Comparison of ENCODE assay signal across 8 mouse cellular contexts in genomic region chr11:95402658-95403101, GRCm38 (mm10). TPM values are rescaled to one million over a fixed set of nuclear protein-coding genes. Genes with fewer than 3 reads are reported as not detected.
DNase-seq lines count a peak whose midpoint lies in the region; ATAC-seq lines count a peak whose summit lies in the region.
"Had no signal": no experiment of that assay in that cellular context is flagged by ENCODE, and none has a peak within 500 bp of the region (broad histone marks: within the 10 kb centered on the region; RNA-seq: fewer than 3 reads in every experiment).

No protein-coding gene starts in this region.

- no peak overlapping the region for H3K4me2 ChIP-seq in kidney, embryonic 14.5 days (replicated peaks; ENCODE audit: low read depth, low read length)
- H3K4me2 ChIP-seq in midbrain, embryonic 16.5 days (ENCODE audit: low read length) = no peak overlapping the region
- H3K4me2 ChIP-seq: hindbrain, embryonic 14.5 days had no signal

- intact Hi-C loops in heart, postnatal 36 days (cut with DNase I) = no loop called here

- H3K4me3 ChIP-seq in kidney, embryonic 14.5 days (ENCODE audit: low read length) = no peak overlapping the region
- H3K4me3 ChIP-seq in midbrain, embryonic 16.5 days (ENCODE audit: low read depth, low read length) = no peak overlapping the region

- H3K27ac ChIP-seq in kidney, embryonic 14.5 days (ENCODE audit: low read depth, low read length) = 0 out of 2 replicates have a peak overlapping the region, but pooled peaks have one; percentile 30
- H3K27ac ChIP-seq in midbrain, embryonic 16.5 days (ENCODE audit: low read length) = no peak overlapping the region
- H3K27ac ChIP-seq: hindbrain, embryonic 14.5 days had no signal

- 12% methylated on average over 8 of the region's 8 CpGs for WGBS in kidney, embryonic 14.5 days
- 32% methylated on average over 8 of the region's 8 CpGs for WGBS in midbrain, embryonic 16.5 days

- H3K27me3 ChIP-seq in kidney, embryonic 14.5 days (ENCODE audit: control insufficient read depth, insufficient read depth, low read length) = no peaks in the 10 kb centered on the region
- H3K27me3 ChIP-seq in midbrain, embryonic 16.5 days (ENCODE audit: control insufficient read depth, insufficient read depth, low read depth, low read length) = no peaks in the 10 kb centered on the region; the same call in 1 of the 2 replicates

- DNase-seq in kidney, postnatal 14 days = no peak
- peak; percentile 68 for DNase-seq in NIH3T3 (ENCODE audit: low read depth)
- peak; percentile 50 to 62 for DNase-seq in cerebellum, postnatal 25 days
- DNase-seq in heart, postnatal 36 days = peak; percentile 40 to 58
- no peak for DNase-seq in layer of hippocampus, adult 9-10 months (ENCODE audit: low spot score)

- H3K9ac ChIP-seq in kidney, embryonic 14.5 days (ENCODE audit: low read depth, low read length) = no peak overlapping the region
- H3K9ac ChIP-seq in midbrain, embryonic 16.5 days (ENCODE audit: low read depth, low read length) = no peak overlapping the region
- H3K9ac ChIP-seq: hindbrain, embryonic 14.5 days had no signal

- ATAC-seq in kidney, embryonic 14.5 days (ENCODE audit: low FRiP score, low TSS enrichment) = 0 out of 2 replicates have a peak, but pooled peaks have one; percentile 26
- ATAC-seq in midbrain, embryonic 16.5 days = no peak

- 0 out of 2 replicates have a peak, but pooled peaks cover 3% of the 10 kb centered on the region for H3K4me1 ChIP-seq in kidney, embryonic 14.5 days (ENCODE audit: control insufficient read depth, insufficient read depth, low read length)
- H3K4me1 ChIP-seq in midbrain, embryonic 16.5 days (ENCODE audit: control insufficient read depth, insufficient read depth, low read length) = no peaks in the 10 kb centered on the region

- H3K36me3 ChIP-seq in kidney, embryonic 14.5 days (ENCODE audit: control insufficient read depth, insufficient read depth, low read length) = no peaks in the 10 kb centered on the region
- H3K36me3 ChIP-seq in midbrain, embryonic 16.5 days (ENCODE audit: control insufficient read depth, insufficient read depth, low read length) = no peaks in the 10 kb centered on the region

- H3K9me3 ChIP-seq in kidney, embryonic 14.5 days (ENCODE audit: control insufficient read depth, low read length) = no peaks in the 10 kb centered on the region
- no peaks in the 10 kb centered on the region for H3K9me3 ChIP-seq in midbrain, embryonic 16.5 days (replicated peaks; ENCODE audit: control insufficient read depth, low read length, poor library complexity, severe bottlenecking)

RNA-seq across cellular contexts. Expression of gene Spop, which starts 11.2 kb away (rescaled TPM):
- polyA plus RNA-seq in kidney, embryonic 14.5 days (2014; fragmentation: Nextera tagmentation; extraction: Ambion mirVana) = 71.4 and 112 TPM in 2 replicates
- total RNA-seq in heart, postnatal 36 days (2021) = 100 to 1,000 TPM; 175 to 193 TPM
- polyA plus RNA-seq in midbrain, embryonic 16.5 days (2015; fragmentation: Nextera tagmentation; extraction: Ambion mirVana) = 244 and 258 TPM in 2 replicates

RNA-seq across cellular contexts. Expression of gene Slc35b1, which starts 18.2 kb away (rescaled TPM):
- polyA plus RNA-seq in kidney, embryonic 14.5 days (2014; fragmentation: Nextera tagmentation; extraction: Ambion mirVana) = 94.4 and 111 TPM in 2 replicates
- 10 to 100 TPM; 35.7 to 37.6 TPM for total RNA-seq in heart, postnatal 36 days (2021)
- polyA plus RNA-seq in midbrain, embryonic 16.5 days (2015; fragmentation: Nextera tagmentation; extraction: Ambion mirVana) = 144 and 157 TPM in 2 replicates

Comparison
In these comparisons a context has a peak if more than half of its experiments do, and no peak if none do; other contexts are left out.
1. DNase-seq: peak in NIH3T3 (single experiment), cerebellum, postnatal 25 days (2 of 2) and heart, postnatal 36 days (2 of 2); none in kidney, postnatal 14 days (single experiment) and layer of hippocampus, adult 9-10 months (single experiment).